Mouse (Mus musculus) v-Abl transformed pro-B cells (cell line): ENCODE results near the gene Dcakd.

Experiments
- in situ Hi-C, 2 experiments: fragments of 400-800 bp; cut with MboI; formaldehyde crosslinking; loops; one replicate each; pipeline ENCODE4 v1.15.1; 2025; ENCODE audit not compliant: unreplicated experiment in 2 of 2

Dcakd gene

DNA sequence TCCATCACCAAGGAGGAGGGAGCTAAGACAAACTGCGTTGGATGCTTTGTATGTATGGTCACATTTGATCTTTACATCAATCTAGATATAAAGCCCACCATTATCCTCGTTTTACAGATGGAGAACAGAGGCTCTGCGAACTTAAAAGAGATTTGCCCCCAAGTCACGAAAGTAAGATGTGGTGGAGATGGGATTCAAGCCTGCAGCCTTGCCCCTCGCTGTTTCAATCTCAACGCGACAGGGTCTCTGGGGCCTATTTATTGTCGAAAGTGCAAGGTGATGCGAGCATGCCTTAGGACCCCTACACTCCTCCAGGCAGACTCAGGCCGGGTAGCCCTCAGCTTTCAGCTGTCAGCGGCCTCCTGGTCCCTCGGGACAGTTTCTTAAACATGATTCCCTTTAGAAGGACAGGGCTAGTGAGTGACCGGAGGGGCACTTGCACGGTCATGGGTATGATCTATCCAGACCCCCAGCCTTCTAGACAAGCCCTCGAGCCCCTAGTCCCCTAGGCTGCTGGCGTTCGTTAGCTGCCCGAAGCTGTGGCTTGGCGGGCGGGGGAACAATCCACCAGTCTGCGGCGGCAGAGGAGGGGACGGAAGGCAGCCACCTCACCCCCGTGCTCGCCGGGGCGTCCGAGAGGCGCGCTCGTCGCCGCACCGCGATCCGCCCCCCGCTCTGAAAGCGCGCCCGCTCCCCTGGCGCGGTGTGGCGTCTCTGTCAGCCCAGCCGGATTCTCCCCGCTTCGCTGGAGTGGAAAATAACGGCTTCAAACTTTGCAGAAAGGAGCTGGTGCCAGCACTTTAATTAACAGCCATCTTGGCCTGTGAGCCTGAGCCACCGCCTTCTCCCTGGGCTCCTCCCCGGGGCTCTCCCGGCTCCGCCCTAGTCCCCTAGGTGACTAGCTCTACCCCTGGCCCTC is 79.8 kb downstream of the Dcakd start:
- in situ Hi-C loops: no loop called here

- in situ Hi-C loops: no loop called here
These were observed 81.2 kb downstream of the Dcakd start for GRCm38 (mm10) chr11:102946992-102947343.

DNA sequence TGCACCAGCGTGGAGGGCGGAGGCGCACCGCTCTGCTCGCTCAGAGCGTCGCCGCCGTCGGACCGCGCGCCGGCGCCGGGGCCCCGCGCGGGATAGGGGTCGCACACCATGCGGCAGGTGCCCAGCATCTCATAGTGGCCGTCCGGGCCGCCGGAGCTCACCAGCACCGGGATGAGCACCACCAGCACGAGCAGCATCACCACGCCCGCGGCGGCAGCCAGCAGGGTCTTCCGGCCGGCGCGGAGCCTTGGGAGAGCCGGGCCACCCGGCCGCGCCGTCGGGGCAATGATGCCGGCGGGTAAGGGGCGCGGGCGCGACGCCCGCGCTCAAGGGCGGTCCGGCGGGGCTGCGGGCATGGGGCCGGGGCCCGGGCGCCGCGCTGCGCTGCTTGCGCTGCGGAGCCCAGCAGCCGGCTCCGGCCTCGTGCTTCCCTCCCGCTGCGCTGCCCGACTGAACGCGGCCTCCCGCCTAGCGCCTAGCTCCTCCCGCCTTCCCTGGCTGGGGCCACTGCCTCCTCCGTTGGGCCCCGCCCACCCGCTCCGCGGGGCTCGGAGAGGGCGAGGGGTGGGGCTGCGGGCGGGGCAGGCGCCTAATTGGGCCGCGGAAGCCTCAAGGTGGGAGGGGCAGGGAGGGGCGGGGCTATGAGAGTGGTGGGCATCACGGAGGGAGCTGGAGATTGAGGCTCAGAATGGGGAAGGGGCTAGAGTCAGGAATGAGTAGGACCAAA is 81.7 kb downstream of the Dcakd start, which contains the start of gene C1ql1:
C1ql1 (minus strand) TSS at position 424 of the 727 bp plus-strand sequence.
- in situ Hi-C loops: no loop called here

DNA sequence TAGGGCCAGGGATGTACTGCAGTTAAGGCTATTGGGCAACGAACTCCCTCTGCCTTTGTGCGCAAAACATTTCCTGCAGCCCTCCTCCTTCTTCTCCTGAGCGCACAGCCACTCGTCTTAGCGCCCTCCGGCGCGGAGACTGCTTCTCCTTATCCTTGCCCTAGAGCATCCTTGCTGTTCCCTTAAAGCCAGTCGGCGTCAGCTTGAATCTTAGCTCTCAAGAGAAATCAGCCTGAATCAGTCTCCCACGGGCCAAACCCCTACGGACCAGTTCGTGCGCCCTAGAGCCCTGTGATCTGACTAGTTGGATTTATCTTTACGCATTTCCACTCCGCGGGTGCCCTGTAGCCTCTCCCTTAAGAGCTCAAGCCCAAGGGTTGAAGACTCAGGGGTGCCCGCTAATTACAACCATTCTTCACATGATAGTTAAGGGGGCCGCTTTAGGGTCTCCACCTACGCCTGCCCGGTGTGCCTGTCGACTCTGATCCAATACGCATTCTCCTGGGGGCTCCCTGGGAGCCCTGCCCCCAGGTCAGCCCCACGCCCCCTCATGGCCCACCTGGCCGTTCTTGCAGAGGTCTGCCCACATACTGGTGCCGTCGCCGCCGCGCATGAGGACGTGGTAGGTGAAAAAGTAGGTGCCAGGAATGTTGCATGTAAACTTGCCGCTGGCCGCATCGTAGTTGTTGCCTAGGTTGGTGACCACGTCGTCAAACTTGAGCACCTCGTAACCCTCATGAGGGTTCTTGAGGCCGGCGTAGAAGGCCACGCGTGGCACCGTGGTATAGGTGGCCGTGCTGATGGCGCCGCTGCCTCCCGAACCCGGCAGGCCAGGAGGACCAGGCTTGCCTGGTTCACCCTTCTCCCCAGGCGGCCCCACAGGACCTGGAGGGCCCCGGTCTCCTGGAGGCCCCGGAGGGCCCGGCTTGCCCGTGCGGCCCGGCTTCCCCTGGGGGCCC is 82.5 kb downstream of the Dcakd start:
- in situ Hi-C loops: no loop called here
